Mouse (Mus musculus) right cerebral cortex, postnatal 25 days (tissue): ENCODE measurements around the gene Npas2.
A peak's percentile ranks its signal among the peaks of the same experiment; 100 is the strongest.

Source experiments
- DNase-seq: peaks from one replicate; pipeline ENCODE4 v3.0.0; 2022

Npas2 gene

DNA sequence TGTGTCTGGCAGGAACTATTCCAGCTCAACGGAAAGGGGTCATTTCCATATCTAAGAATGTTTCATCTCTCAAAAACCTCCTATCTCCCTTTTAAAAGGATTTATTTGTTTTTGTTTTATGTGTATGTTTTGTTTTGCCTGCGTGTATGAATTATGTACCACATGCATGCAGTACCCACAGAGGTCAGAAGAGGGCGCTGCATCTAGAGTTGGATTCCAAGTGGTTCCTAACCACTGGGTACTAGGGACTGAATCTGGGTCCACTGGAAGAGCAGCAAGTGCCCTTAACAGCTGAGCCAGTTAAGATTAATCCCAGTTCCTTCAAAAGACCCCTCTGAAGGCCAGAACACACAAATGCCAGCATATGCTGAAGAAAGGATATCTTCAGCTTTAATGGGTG lies 24.1 kb downstream of the Npas2 start:
- DNase-seq, result no peak

DNA sequence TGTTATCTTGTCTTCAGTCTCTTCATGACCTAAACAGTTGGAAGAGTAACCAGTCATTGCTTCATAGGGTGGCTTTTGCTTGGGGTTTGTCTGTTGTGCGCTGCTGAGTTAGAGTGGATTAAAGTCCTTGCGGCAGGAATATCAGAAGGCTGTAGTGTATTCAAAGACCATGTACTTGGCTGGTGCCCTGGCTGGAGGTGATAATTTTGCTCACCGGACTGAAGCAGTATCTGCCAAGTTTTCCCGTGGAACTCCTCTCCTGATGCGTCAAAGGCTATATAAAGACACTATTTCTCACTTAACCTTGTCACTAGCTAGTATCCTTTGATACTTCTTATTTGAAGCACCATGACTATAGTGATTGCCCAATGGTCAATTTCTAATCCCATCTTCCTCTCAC lies 34.9 kb downstream of the Npas2 start:
- no peak for DNase-seq

DNA sequence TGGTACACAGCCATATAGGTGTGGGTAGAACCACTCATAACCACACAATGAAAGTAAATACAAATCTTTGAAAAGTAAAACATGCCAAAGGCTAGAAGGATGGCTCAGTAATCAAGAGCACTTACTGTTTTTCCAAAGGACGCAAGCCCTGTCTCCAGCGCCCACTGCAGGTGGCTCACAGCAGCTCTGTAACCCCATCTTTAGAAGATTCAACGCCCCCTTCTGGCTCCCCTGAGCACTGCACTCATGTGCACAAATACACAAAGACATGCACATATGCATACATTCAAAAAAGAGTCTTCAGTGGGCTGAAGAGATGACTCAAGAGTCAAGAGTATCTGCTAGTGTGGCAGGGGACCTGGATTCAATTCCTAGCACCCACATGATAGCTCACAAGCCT lies 36.5 kb downstream of the Npas2 start:
- DNase-seq, result no peak

DNA sequence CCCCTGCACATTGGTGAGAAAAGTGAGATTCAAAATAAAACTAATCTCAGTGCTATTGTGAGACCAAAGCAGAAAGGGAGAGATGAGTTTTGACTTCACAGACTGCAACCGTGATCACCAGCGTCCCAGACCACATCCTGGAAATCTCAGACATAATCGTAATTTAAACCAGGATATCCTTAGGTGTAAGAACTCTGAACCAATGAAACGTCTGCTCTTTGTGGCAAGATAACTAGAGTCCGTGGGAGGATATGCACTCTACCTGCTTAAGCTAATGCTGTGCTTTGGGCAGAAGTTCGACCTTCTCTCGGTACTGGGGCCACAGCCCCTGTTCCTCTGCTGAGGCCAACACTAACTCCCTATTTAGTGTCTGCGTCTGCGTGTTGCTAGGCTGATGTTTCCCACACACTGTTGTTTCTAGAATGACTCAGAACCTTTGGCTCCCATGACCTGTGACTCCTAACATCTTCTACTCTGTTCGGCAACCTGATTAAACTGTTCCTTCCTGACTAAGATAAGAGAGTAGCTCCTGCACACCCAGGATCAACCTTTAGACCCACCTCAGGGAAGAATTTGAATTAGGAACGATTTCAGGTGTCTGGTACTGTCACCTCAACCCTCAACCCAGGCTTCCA lies 41.4 kb downstream of the Npas2 start:
- no peak for DNase-seq

DNA sequence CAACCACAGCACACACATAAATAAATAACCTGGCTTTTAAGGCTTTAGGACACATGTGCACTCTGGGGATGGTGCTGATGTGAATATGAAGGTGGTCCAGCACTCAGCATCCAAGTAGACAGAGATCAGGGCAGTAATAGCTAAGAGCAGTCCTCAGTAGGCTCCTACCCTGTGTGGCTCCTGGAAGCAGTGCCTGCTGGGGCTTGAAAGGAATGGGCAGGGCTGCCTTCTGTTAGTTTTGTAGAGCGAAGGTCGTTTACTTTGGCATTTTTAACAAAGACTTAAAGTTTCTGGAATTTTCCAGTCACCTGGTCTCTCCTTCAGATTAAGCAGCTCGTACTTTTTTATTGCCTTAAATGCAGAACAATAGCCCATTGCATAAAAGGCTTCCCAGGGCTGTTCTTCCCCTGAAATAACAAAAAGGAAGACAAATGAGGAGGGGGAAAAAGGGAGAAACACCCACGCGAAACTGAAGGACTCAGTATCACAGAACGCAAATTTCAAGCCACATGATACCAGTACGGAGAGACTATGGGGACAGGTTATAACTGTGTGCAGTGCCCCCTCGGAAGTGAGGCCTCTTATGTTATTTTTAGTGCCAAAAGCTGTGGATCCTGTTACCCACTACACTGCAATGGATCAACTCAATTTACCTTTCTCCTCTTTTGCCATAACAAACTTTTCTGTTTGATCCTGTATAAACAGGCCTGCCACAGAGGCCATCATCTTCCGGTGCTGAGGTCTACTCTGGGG lies 44.1 kb downstream of the Npas2 start:
- DNase-seq, result no peak

DNA sequence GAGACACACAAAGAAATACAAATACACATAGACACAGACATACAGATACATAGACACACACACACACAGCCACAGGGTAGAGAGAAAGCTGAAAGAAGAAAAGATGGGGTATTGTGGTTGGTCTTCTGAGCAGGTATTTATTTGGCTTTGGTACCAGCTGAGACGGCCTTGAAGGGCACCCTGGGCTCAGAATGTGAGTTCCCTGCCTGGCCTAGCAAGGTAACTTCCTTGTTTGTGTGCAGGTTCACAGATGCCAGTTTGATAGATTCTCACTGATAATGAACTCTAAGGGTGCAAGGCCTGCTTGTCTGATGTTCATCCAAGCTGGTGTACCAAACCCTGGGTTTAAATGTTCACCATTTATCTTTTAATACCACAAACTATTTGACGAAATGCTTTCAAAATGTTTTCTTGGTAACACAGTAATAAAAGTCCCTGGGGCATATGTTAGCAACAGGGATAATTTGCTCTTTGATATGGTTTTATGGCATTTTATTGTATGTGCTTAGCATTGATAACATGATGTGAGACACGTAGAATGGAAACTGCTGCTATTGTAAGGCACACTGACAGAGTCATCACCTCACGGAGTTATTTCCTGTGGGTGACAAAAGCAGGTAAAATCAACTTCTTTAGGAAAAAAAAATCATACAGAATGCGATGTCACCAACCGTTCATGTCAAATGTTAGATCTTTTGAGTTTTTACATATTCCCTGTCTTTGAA lies 47.5 kb downstream of the Npas2 start:
- no peak for DNase-seq

DNA sequence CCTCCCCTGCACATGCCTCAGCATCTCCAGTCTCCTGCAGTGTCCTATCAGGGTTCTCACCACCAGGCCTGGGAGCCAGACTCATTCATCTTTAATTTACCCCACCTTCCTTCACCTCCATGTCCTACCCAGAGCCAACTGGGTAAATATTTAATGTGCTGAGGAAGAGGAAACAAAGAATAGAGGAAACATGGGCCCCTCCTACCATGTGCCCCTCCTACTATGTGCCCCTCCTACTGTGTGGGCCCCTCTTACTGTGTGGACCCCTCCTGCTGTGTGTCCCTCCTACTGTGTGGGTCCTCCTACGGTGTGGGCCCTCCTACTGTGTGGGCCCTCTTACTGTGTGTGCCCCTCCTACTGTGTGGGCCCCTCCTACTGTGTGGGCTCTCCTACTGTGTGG lies 51.2 kb downstream of the Npas2 start:
- no peak for DNase-seq

DNA sequence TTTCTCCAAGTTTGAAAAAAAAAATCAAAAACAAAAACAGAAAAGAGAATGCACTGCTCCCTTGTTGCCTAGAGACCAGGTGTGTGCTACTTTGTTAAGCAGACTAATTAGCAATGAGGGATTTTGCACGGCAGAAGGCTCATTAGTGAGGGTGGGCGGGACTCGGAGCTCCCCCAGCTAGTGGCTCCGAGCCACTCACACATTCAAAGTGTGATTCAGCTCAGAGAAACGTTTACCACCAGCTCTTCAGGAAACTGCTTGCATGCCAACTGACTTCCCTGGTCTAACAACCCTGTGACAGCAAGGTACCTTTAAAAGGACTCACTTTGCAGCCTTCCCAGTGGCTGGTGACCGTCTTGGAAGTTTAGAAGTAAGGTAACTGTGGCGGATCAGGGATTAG lies 58.1 kb downstream of the Npas2 start:
- peak; percentile 73 for DNase-seq

DNA sequence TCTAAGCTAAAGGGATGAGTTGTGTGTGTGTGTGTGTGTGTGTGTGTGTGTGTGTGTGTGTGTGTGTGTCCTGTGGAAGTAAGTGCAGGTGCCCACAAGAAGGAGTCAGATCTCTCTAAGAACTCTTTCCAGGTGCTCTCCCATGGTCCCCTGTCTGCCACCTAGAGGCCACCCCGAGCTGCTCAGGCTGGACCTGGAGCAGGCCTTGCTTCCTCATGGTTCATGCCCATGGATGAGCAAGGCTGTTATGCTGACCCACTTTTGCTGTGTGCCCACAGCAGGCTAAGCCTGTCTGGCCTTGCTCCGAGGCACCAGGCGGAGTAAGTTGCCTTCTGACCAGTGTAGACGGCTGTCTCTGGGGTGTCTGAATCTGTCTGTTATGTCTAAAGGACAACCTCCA lies 60.2 kb downstream of the Npas2 start:
- no peak for DNase-seq

DNA sequence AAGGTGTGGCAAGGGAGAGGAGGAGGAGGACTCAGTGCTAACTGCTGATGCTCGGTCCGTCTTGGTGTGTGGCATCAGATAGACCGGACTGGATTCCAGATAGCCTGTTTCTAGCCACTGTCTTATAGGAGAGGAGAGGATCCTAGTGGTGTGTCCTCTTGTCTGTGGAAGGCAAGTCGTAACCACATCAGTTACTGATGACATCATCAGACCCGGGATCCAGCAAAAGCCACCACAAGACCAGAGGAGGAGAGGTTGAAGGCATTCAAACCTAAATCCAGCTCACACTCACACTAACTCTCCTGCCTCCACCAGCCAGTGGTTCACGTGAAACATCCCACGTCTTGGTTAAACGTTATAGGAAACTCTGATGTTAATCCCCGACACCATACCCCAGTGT lies 62.5 kb downstream of the Npas2 start:
- no peak for DNase-seq

DNA sequence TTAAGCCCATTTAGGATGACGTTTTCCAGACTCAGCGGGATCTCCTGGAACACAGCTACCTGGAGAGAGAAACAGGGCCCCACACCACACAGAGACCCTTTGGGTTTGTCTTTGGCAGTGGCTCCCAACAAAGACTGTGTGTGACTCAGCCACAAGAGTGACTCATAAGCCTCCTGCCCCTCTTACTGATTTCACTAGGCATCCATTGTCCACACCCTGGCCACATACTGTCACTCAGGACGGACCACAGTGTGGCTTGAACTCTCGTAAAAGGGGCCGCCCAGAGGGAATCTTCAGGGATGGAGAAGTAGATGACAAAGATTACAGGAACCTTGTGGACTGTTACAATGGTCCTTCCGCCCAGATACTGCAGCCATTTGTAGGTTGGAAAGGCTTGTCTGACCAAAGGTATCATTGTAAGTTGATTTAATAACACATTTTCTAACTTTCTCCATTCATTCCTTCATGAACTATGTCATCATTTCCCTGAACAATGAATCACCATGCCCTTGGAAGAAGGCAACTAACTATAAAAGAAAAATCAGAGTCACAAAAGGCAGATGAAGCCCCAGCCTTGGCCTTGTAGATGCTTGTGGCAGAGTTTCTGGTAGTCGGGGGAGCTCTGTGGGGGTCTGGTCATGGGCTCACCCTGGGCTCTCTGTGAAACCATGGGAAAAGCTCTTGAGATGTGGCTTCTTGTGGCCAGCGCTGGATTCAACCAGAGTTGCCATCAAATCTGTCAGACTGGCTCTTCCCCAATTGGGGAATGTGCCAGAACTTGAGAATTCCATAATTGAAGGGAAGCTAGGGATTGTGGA lies 63.2 kb downstream of the Npas2 start:
- DNase-seq, result no peak

DNA sequence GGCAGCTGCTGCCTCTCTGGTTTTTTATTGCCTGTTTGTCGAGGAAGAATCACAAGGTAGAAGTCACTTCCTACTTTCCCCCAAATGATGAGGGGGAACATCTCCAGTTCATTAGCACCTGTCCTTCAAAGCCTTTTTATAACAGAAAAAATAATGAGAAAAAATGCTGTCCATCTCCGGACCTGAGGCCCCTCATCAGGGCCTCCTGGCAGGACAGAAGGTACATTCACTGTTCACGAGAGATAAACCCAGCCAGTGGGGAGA lies 63.7 kb downstream of the Npas2 start:
- no peak for DNase-seq

DNA sequence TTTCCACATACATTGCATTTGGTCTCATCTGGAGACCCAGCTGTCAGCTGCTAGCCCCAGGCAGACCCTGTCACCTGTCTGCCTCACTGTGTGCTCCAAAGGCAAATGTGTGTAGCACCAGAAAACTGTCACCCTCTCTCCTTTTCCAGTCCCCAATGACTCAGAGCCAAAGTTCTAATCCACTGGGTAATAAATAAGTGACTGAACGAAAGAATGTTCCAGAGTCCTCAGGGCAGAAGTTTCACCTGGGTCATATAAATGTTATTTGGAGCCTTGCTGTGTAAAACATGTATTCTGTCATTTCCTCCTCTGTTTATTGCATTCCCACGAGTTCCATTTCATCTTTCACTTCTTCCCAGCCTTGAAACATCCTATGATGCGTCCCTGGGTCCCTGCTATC lies 66.1 kb downstream of the Npas2 start:
- no peak for DNase-seq

DNA sequence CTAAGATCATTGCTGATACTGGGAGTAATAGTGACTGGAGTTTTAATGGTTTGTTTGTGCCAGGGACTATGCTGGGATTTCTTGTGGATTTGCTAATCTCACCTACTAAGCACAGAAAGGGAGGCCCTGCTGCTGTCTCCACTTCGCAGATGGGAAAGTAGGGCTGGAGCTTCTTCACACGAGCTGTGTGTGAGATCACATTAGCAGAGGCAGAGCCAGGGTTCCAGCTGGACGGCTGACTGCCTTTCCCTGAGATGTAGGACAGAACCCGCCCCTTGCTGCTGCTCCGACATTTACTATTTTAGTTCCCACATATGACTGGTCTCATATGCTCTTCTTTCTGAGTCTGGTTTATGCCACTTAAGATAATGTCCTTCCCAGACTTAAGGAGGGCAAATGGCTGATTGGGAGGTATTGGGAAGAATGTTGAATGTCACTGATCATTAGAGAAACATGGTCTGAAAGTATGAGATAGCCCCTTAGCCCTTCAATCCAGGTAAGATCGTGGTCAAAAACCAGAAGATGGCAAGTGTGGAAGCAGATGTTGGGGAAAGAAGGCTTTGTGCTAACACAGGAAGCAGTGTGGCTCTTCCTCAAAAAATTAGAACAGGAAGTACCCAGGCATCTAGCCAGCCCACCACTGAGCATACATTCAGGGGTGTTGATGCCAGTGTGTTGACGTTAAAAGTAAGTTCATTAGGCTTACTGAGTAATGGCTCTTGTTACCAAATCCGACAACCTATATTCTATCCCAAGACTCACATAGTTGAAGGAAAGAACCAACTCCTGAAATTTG lies 66.8 kb downstream of the Npas2 start:
- no peak for DNase-seq

DNA sequence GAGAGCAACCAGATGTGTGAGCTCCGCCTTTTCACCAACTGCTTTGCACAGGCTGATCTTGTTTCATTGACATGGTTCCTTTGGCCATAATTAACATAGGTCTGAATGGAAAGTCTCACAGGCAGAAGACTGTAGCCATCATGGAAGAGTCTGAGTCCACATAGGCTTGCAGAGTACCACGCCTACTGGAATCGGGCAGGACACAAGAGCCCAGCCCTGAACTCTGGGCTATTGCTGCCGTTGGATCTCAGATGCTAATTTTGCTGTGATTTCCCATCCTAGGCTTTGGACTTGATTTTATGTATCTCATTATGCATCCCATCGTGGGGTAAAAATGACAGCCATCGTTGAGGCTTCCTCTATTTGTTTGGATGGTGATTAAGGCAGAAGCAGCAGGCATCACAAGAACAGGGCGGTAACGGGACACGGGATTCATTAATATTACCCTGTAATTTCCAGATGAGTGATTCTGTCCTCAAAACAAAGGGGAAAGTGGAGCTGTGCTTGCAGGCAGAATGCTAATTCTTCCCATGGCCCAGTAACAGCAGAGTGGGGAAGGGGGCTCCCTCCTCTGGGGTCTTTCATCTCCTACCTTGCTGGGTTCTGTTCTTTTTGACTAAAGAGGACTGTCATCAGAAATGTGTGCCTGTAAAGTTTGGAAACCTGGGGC lies 73.4 kb downstream of the Npas2 start:
- no peak for DNase-seq

DNA sequence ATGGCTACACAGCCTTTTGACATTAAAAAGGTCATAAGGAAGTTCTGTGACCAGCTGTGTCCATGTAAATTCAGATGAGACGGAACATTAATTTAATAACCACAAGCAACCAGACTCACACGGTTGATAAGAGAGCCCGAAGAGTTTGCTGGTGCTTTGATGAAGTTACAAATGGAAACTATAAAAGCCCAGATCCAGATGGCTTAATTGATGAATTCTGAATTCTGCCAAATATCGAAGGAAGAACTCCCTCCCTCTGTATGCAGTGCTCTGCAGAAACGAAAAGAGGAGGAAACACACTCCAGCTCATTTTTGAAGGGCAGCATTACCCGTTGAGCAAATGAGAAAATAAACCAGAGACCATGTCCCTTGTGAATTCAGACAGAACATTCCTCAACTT lies 79.4 kb downstream of the Npas2 start:
- DNase-seq, result no peak

DNA sequence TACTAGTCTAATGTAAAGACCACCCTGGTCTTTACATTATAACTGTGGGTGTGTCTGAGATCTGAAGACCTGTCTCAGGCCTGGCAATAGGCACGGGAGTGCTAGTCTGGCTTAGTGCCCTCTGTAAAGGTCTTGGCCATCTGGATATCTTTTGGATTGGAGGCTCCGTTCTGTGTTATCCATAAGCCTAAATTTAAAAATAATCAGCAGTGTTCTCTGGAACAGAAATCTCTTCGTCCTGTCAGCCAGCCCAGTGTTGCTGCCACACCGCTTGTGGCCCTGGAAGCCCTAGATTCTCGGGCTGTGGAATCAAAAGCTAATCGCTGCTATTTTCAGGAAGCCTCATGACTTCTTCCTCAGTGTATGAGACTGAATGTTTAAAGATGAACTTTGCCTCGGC lies 86.9 kb downstream of the Npas2 start:
- no peak for DNase-seq

DNA sequence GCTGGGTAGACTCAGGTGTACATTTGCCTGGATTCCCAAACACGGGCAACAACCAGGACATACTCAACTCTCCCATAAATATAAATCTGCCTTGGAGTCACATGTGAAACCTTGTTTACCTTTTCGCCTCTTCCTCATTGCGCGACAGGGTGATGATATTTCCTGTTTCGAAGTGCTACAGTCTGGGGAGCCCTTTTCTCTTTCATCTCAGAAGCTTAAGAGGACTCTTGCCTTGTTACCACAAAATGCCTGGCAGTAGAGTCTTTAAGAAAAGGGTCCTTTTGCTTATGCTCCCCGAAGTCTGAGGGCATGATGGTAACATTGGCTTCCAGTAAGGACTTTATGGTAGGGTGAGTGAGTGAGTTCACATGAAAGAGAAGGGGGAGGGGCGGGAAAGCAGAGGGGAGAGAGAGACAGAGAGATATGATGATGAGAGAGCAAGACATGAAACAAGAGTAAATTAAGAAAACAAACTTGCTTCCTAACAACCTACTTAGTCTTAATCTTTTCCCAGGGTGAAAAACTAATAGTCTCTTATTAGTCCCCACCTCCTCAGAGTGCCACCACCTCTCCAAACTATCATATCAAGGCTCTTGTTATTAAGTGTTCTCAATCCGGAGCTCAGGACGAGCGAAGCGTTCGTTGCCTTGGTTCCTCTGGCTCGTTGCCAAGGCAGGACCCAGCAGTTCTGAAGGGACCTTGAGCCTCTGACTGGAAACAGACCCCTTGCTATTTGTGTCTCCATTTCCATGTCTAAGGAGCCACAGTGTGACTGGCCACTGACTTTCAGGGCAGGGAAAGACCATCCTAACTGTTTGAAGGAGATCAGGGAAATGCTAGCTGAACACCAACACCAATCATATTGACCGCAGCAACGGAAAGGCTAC lies 87.7 kb downstream of the Npas2 start:
- DNase-seq, result no peak

DNA sequence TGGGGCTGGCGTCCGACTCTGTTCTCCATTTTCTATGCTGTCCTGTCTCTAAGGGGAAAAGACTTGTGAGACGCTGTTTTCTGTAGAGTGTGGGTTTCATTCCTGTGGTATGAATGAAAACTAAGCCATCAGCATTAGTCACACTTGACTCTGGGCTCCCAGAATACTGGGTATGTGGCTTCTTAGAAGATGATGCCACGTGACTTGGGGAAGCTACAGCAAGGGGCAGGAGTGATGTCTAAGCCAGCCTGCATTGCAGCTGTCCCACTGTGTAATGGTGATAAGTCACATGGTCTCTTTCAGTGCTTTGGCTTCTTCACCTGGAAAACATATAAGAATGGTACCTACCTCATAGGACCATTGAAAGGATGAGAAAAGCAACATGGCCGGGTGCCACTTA lies 88.4 kb downstream of the Npas2 start:
- DNase-seq, result no peak

DNA sequence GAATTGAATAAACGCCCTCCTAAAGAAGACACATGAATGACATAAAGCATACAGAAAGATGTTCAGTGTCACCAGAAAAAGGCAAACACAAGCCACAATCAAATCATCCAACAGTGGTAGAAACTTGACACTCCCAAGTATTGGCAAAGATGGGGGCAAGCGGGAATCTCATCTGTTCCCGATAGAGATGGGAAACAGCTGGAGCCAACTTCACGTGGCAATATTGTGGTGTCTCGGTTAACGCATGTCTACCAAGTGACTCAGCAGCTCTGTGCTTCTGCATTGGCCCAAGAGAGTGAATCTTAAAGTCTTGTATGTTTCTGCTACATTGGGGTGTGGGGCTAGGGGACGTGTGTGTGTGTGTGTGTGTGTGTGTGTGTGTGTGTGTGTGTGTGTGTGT lies 89.8 kb downstream of the Npas2 start:
- DNase-seq, result no peak

DNA sequence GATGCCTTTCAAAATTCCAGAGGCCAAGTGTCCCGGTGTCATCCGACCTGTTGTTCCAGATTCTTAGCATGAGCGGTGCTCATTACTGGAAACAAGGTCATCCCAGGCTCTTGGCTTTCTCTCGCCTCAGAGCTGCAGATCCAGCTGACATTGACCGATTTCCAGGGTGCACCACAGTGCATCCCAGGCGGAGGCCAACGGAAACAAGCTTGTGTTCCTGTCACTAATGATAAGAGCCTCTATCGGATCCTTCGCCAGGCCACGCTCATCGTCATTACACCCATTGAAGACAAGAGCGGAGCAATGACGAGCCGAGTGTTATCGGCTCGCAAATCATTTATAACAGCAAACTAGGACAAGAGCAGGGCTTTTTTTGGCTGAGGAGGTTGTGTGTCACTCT lies 91.3 kb downstream of the Npas2 start:
- DNase-seq, result no peak
